Mouse (Mus musculus) heart, adult 11 months (tissue): ENCODE measurements around the gene Stc2.

ENCODE experiments used
- DNase-seq: peaks from one replicate; pipeline ENCODE4 v3.0.0; 2022

The Stc2 gene

DNA sequence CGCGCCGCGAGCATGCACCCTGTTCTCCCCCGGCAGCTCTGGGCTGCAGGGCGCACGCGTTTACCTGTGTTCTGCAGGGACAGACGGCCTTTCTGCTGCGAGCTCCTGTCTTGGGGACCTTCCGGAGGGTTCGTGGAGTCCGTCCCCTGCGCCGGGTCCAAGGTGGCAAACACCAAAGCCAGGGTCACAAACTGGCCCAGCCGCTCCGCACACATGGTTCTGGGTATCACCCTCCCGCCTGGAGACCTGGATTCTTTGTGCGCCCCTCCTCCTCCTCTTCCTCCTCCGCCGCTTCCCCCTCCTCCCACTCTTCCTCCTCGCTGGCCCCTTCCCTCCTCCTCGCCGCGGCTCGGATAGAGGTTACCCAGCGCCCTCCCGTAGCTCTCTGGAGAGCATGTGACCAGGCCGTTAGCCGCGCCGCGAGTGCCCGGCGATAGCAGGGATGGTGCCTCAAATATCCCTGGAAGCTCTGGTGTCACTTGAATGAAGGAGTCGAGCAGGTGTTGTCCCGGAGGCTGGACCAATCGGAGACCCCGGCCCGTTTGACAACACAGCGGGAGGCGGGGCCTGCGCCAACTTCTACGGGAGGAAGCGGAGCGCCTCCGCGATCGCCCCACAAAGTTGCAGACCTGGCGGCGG lies at the start of gene Stc2:
Stc2 (minus strand) TSS at position 427 of the 639 bp plus-strand sequence.
- peak; percentile 99 for DNase-seq

DNA sequence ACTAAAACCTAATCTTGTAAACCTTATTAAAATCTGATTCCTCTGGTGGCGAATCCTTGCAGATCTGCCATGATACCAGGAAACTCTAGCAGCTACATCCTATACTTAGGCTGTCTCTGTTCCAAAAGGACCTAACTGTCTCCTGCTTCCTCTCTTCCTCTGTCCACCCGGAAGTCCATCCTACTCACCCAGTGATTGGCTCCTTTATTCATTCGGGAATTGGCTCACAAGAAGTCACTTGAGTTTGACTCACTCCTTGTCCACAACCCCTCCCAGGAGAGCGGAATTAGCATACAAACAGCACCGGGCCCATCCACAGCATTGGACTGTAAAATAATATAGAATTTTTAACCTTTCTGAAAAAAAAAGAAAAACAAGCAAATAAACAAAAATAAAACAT lies 47.2 kb upstream of the Stc2 start:
- peak; percentile 9 for DNase-seq

DNA sequence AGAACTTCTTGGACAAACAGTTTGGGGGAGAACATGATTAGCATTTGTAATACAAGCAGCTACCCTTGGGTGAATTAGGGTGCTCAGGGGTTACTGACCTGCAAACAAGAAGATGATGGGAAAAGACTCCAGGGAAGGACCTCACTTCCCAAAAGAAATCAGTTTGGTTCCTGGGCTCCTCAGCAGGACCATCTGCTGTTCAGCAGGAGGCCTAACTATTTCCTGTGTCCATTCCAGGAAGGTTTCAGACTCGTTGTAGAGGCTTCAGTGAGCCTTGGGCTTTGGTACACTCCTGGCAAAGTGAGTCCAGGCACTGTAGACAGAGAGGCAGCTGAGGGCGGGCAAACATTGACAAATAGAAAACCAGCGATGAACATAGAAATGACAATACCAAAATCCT lies 42.5 kb upstream of the Stc2 start:
- DNase-seq, result no peak

DNA sequence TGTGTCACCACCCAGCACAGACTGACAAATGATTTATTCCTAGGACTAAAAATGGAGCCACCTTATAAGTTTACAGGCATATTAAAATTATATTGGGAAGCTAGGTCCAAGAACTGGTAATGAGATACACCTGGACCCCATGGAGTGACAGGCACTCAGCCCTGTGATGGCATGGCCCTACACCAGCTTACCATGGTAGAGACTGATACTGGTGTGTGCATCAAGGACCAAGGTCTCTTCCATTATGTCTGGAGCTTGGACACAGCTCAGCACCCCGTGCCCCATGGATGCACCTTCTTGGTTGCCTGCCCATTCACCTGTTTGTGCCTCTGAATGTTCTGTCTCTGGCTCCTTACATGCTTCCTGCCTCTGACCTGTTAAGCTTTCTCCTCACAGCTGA lies 36.9 kb upstream of the Stc2 start:
- DNase-seq, result peak; percentile 58

DNA sequence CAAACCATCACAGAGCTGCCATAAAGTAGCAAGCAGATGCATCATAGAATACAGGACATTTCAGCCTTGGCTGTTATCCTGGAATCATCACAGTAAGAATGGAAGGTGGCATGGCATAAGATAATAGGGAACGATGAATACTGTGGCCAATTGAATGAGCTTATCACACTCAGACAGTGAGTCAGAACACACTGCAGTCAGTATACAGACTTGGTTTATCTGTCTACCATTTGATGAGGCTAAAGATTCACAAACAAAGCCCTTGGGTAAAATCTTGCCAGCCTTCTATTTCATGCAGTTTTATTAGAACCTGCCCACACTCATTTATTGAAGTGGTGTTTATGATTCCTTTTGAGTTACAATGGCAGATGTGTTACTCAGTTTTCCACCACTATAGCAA lies 33.2 kb upstream of the Stc2 start:
- DNase-seq, result no peak

DNA sequence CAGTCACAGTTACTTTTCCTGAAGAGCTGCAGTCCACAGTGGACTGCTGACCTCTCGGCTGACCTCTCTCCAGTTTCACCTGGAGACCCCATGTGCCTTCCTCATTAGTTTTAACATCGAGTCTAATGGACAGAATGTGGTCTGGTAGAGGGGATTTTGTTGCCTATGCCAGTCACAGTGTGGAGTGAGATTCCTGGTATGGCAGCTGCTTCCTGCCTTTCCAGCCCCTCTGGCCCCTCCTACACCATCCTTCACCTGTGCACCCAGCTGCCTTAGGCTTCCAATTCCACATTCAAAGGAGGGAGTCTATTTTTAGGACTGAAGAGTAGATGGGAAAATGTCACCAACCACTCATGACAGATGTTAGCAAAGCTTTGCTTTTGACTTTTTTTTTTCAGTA lies 28.7 kb upstream of the Stc2 start:
- peak; percentile 62 for DNase-seq

DNA sequence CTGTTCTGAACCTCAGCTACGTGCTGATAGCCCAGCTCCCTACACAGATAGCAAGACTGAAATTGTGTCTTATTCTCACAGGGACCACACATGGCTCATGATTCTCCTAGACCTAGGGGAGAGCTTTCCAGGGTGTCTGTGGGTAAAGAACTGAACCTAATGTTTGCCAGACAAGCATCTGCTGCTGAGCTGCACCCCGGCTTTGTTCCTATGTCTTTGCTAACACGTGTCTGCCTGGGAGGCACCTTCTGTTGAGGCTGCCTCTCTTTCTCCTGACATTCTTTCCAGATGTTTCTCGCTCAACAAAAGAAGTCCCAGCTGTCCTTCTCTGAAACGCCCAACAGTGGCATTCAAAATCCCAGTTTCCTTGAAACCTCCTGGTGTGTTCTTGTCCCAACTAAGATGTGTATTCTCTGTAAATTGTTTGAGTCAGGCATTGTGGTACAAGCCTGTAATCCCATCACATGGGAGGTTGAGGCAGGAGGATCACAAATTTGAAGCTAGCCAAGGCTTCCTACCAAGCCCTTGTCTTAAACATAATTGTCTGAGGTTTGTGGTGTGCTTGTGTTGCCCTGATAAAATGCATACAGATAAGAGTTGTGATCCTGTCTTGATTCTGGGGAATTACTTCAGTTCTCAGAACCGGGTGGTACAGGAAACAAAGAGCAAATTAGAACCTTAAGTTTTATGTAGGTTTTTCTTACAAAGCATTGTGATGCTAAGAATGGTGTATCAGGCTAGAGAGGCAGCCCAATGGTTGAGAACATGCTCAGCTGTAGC lies 27.0 kb upstream of the Stc2 start:
- DNase-seq, result peak; percentile 61

DNA sequence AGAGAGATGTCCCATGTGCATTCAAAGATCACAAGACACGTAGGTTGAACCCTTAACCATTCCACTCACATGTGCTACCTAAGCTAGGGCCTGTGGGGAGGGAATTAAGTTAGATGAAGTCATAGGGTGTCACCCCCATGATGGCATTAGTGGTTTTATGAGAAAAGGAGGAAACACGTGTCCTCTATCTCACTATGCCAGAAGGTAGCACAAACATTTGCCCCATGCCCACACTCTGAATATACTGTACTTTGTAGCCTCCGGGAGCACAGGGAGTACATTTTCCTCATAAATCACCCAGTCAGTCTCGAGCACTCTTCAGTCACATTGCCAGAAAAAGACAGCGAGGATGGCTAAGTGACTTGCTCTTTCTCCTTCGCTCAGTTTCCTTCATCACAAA lies 24.2 kb upstream of the Stc2 start:
- DNase-seq, result peak; percentile 55

DNA sequence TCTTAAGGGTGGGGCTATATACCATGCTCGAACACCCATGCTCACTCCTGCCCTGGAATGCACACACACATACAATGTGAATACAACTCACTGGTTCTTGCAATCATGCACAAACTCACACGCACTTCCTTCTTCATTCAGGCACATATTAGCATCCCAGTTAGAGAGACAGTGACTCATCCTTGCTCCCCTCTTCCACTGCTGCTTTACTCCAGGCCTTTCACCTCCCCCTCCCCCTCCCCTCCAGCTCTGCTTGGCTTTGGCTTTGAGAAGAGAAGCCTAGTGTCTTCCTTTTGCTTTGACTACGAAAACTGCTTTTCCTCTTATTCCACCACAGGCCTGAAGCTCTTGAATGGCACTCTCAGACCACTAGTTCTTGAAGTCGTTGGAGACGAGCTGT lies 22.5 kb upstream of the Stc2 start:
- peak; percentile 77 for DNase-seq

DNA sequence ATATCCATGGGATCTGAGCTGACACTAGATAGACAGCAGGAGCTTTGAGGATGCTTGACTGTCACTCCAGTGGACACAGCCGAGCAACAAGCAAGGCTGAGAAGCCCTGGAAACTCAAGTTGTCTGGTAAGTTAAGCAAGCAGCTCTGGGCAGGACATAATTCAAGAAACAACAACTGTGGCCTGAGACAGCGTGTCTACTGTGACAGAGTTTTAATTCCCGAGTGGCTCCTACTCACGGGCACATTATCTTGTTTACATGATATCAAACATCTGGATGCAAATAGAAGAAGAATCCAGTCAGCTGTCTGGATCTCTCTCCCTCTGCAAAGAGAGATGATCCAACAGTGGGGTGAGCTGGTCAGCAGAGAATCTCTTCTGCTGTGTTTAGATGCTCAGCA lies 19.0 kb upstream of the Stc2 start:
- peak; percentile 92 for DNase-seq

DNA sequence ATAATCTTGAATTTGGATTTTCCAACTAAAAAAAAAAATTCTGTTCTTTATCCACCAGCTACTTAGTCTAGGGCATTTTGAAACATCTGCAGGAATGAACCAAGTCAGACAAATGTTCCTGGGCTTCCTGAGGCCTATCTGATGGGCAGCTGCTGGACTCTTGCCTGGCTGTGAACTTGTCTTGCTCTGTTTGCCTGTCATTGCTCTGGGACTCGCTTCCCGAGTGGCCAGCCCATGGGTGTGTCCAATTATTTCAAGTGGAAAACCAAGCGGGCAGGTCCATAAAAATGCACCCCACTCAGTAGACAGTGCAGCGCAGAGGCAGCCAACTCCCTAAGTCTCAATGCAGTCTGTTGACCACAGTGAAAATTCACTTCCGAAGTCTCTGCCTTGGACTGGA lies 17.7 kb upstream of the Stc2 start:
- peak; percentile 98 for DNase-seq

DNA sequence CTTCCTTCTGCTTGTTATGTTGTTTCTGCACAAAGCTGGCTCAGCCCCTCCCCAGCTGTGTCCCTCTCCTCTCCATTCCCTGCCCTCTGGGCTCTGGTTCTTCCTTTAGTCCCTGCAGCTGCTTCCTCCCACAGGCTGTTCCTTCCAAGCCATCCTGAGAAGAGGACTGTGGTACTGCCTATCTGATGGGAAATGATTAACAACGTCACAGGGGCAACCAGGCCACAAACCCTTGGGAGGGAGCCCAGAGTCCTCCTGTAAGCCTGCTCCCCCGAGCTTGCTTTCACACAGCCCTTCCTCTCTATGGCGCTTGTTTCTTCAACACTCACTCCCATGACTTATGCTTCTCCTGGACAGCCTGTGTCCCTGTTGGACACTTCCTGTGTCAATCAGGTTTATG lies 16.7 kb upstream of the Stc2 start:
- peak; percentile 97 for DNase-seq

DNA sequence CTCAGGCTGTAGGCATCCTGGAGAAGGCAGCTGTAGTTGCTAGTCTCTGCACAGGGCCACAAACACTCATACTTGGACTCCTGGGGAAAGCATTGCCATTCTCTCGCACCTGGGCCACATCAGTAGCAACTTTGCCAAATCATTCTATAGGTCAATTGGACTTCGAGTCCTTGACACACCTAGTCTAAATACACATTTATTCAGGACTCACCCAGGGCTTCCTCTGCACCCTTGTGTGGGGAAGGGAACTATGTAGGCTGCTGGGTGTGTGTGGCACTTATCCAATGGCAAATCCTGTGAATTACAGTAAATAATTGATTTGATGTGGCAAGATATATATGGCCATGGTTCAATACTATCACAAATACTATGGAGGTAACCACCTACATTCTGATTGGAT lies 14.1 kb upstream of the Stc2 start:
- no peak for DNase-seq

DNA sequence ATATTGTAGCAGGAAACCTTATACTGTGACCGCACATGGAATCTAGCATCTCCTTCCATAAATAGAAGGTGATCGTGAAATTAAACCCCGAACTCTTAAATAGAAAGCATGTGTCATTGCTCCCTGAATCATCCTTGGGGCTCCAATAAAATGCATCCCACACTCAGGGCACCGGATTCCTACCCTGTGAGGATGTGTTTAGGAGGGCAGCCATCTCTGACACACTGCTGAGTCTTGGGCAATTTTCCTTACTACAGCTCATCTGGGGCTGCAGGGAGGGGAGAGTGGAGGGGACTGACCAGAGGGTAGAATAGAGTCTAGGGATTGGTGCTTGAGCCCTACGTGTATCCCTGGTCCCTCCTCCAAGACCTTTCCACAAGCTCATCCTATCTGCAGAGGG lies 12.3 kb upstream of the Stc2 start:
- DNase-seq, result no peak

DNA sequence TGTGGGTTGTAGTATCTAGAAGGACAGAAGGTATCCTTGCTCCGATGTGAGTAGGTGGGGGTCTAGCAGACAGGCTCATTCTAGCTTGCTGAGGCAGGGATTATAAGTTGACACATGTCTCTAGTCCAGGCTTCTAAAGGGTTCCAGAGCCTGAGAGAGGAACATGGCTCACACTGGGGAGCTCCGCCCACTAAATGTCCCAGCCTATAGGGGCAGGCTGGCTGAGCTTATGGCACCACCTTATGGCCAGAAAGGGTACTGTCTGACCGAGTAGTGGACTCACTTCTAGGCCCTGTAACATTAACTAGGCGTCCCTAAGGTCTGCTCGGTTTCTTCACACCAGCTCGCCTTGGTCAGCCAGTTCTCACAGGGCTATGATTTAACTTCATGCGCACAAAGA lies 3.6 kb upstream of the Stc2 start:
- DNase-seq, result peak; percentile 93

DNA sequence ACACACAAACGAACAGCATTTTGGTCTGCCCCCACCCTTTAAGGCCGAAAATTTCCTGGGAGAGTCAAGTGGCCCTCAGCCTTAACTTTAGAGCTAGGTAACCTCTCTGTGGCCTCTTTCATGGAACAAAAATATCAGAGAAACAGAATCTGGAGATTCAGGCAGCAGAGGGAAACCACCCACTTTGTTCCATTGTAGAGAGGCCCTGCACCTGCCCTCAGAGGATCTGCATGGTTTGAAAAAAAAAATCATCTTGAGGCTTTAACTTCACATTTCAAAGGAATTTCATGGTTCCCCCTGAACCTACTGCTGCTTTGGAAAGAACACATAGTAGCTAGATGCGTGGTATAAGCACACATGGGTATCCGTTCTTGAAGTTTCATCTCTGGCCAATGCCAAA lies 2.3 kb upstream of the Stc2 start:
- no peak for DNase-seq

DNA sequence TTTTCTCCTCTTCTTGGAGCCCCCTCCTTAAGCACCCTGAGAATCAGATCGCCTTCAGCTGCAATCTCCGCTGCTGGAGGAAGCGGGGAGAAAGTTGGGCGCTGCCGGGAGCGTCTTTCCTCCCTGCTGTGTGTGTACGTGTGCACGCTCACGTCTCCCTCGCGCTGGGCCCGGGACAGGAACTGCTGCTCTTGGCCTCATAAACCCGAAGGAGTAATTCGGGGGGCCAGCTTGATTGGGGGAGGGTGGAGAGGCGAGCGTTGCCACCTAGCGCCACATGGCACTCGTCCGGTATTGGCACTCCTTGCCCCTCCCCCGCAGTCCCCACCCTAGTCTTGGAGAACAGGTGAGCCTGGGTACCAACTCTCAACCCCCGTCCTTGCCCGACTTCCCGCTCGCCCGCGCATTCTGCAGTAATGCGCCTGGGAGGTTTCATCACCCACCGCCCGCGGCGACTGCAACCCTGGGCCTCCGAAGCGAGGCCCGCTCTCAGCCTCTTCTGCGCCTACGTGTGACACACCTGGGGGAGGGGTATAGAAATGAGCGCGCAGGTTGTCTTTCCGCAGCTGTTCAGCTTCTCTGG lies 1.5 kb upstream of the Stc2 start:
- DNase-seq, result peak; percentile 91

DNA sequence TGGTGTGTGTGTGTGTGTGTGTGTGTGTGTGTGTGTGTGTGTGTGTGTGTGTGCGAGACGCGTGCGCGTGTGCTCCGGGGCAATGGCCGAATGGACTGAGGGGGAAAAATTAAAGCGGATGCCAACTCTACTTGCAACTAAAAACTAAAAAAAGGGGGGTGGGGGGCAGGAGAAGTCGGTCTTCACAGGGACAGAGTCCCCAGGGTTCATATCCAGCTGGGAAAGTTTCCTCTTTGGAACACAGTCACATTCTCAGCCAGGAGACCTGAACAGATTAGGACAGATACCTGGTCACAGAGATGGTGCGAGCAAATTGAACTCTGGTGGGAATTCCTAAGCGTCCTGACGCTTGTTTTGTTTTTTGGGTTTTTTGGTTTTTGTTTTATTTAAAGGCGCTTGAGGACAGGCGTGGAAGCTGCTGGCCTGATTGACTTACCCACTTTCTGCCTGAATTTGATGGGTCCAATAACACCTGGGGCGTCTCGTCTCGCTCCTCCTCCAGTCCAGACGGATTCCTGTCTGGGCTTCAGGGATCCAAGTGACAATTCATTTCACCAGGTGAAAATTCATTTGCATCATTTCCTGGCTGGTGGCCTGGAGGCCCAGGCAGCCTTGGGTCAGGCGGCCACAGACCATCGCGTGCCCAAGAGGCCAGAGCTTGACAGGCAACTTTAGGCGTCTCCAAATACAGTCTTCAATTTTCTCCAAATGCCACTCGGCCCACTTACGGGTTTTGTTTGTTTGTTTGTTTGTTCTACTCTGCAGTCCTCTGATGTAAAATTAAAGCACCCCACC lies 759 bp upstream of the Stc2 start:
- no peak for DNase-seq

DNA sequence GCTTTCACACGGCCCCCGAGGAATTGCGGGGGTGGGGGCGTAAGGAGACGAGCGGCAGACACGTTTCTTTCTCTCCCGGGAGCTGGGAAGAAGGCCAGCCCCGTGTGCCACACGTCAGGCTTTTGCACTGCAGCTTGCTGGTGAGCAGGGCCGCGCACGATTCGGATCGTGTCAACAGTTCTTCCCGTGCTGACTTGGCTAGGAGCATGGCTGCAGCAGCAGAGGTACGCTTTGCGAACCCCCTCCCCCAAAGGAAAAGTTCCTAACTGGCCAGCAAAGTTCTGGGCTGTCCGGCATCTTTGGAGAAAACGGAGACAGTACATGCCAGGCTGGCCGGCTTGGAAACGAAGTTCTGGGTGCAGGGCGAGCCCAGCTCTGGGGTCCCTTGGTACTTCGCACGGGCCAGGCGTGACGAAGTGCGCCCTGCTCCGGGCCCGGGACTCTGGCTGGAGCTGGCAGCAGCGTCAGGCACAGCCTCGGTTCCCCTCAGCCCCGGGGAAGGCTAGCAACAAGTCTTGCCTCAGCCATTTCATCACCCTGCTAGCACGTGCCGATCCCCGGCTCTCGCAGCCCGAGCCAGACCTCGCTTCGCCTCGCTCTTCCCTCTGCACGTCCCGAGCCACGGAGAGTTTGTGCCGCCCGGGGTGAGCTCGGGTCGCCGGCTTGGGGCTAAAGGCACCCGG lies 768 bp downstream of the Stc2 start:
- DNase-seq, result peak; percentile 94

DNA sequence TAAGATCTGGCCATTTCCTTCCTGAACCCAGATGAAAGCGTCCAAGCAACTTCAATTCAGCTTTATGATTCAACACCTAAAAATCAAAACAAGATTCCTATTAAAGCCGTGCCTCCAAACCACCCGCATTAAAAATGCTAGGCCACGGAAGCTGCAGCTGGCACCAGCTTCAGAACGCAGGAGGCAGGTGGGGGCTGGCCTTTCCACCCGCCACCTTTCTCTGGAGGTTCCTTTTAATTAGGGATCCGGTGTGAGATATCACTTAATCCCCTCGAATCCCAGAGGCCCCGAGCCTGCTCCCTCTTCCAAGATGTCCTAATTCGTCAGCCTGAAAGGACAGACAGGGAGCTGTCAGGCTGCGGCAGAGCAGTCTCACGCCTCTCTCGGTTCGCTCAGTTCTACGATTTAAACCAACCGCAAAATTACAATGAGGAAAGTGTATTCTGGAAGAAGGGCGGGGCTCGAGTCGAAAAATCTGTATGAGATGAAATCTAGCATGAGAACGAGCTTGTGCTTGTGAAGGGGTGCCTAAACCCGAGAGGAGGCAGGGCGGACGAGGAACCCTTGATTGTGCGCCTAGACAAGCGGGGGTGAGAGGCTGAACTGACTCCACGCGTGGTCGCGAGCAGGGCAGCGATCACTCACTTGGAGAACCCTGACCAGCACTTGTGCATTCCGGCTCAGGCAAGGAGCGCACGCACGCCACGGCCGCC lies 1.5 kb downstream of the Stc2 start:
- DNase-seq, result peak; percentile 91

DNA sequence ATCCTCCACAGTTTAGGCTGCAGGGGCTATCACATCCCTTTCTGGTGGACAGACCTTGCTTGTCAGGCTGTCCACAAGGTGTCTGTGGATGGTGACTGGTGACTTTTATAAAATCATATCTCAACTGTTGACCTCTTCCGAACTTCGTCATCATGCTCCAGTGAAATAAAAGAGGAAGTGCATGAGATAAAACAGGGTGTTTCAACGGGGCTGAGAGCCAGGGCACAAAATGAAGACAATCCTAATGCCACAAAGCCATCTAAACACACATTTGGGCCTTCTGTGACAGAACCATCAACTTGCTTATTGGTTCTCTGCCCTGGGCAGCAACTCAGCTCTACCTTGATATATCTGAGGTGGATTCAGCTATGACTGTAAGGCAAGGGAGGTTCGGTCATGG lies 3.0 kb downstream of the Stc2 start:
- no peak for DNase-seq

DNA sequence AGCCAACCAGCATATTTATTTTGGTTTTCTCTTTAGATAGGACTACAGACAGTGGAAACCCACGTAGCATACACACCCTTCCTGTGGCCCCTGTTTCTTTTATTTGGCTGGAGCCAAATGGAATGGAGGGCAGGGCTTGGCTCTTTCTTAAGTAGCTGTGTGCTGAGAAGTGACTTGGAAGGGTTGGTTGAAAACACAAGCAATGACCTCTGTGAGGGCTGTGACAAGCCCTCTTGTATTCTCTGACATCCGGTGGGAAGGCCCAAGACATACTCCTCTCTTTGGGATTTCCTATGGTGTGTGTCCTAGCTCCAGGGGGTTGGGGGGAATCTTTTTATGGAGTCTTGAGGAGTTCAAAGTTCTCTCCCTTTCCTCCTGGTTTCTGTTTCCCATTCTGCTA lies 3.5 kb downstream of the Stc2 start:
- DNase-seq, result peak; percentile 93
